In the genomic region with DNA sequence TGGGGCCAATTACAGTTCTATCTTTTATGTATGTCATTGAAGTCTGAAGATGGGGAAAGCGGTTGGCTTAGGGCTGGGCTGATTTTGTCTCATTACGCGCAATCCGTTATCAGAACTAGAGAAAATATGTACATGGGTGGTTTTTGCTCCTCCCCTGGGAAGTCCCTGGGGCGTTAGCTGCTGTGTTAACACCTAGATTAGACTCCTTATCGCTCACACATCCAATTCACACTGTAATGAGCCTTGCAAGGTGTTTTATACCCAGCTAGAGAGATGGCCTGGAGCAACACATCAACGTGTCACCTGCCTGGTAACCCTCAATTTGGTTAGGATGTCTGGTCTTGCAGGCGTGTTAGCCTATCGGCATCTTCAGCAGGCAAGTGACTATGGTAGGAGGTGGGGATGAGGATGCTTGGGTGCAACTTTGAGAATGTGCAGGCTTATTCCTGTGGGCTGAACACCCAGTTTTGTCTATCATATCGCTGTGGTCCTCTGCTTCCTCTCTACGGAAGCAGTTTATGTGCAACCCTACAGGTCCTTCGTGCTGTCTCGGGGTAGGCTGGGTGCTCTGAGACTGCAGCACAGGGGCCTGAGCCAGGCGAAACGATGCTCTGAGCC, we compare ENCODE assay signal across 8 mouse cellular contexts. TPM values are rescaled to one million over a fixed set of nuclear protein-coding genes. Genes with fewer than 3 reads are reported as not detected.
DNase-seq lines count a peak whose midpoint lies in the region; ATAC-seq and TF ChIP-seq lines count a peak whose summit lies in the region.

No protein-coding gene starts in this region.

- peak overlapping the region; percentile 41 for H3K27ac ChIP-seq in kidney, adult 2 months (ENCODE audit: insufficient read depth, low read depth, low read length)
- peak overlapping the region; percentile 44; the same call in 1 of the 2 replicates for H3K27ac ChIP-seq in hindbrain, embryonic 13.5 days
- H3K27ac ChIP-seq in midbrain, embryonic 11.5 days (ENCODE audit: low read depth, low read length), result no peak overlapping the region

- peak overlapping the region; percentile 99 for H3K4me2 ChIP-seq in hindbrain, embryonic 13.5 days
- H3K4me2 ChIP-seq in midbrain, embryonic 11.5 days, result peak overlapping the region; percentile 67

- intact Hi-C loops in left cerebral cortex, postnatal 36 days (cut with DNase I), result loop anchor here (2.0 kb wide), 1 partner anchor 16 kb away; no protein-coding TSS in a partner anchor

- no peak for TF ChIP-seq POLR2A in kidney, adult 2 months (IDR thresholded peaks at IDR 0.05; ENCODE audit: low read depth, low read length)

- H3K27me3 ChIP-seq in kidney, adult 2 months (replicated peaks; ENCODE audit: control insufficient read depth, insufficient read depth, low read length), result no peaks in the 10 kb centered on the region
- H3K27me3 ChIP-seq in hindbrain, embryonic 13.5 days, result no peaks in the 10 kb centered on the region
- H3K27me3 ChIP-seq in midbrain, embryonic 11.5 days (ENCODE audit: control insufficient read depth, insufficient read depth, low read length), result no peaks in the 10 kb centered on the region

- peak overlapping the region; percentile 100 for H3K9ac ChIP-seq in hindbrain, embryonic 13.5 days
- peak overlapping the region; percentile 34; the same call in 1 of the 2 replicates for H3K9ac ChIP-seq in midbrain, embryonic 11.5 days (ENCODE audit: low read length)

- no peaks in the 10 kb centered on the region for H3K36me3 ChIP-seq in kidney, adult 2 months (ENCODE audit: control insufficient read depth, insufficient read depth, low read length)
- peaks cover 36% of the 10 kb centered on the region for H3K36me3 ChIP-seq in hindbrain, embryonic 13.5 days
- 0 out of 2 replicates have a peak, but pooled peaks cover 2% of the 10 kb centered on the region for H3K36me3 ChIP-seq in midbrain, embryonic 11.5 days (ENCODE audit: control insufficient read depth, insufficient read depth, low read length)

- no peaks in the 10 kb centered on the region for H3K9me3 ChIP-seq in hindbrain, embryonic 13.5 days
- no peaks in the 10 kb centered on the region for H3K9me3 ChIP-seq in midbrain, embryonic 11.5 days (ENCODE audit: control insufficient read depth, low read length)

- DNase-seq in kidney, adult 2 months, result no peak
- DNase-seq in kidney, adult 18-20 months, result no peak
- peak; percentile 83 for DNase-seq in c-Kit-negative CD71-positive TER-119-positive erythroid progenitor cells, embryonic 14.5 days (ENCODE audit: low read depth, low spot score)
- no peak for DNase-seq in midbrain, embryonic 11.5 days (ENCODE audit: low spot score, missing footprints)
- no peak for DNase-seq in cerebellum, postnatal 25 days
- no peak for DNase-seq in left cerebral cortex, postnatal 36 days (ENCODE audit: low spot score in 2 of 2)
- DNase-seq in embryo, embryonic 10.5 days (ENCODE audit: low spot score), result no peak

- WGBS in kidney, adult 2 months, result 60% methylated on average over 15 of the region's 15 CpGs
- 82% methylated on average over 15 of the region's 15 CpGs for WGBS in hindbrain, embryonic 13.5 days
- 79% methylated on average over 15 of the region's 15 CpGs for WGBS in midbrain, embryonic 11.5 days

- H3K4me3 ChIP-seq in kidney, adult 2 months (ENCODE audit: insufficient read depth, low read depth, low read length), result peak overlapping the region; percentile 2; the same call in 1 of the 2 replicates
- peak overlapping the region; percentile 96 for H3K4me3 ChIP-seq in hindbrain, embryonic 13.5 days
- peak overlapping the region; percentile 95 for H3K4me3 ChIP-seq in midbrain, embryonic 11.5 days (ENCODE audit: low read depth, low read length)

- no peak for TF ChIP-seq CTCF in kidney, adult 2 months (conservative IDR thresholded peaks at IDR 0.05; ENCODE audit: insufficient read depth, insufficient read length, low read depth, low read length)

- ATAC-seq in hindbrain, embryonic 13.5 days (ENCODE audit: low FRiP score), result no peak
- no peak for ATAC-seq in midbrain, embryonic 11.5 days (ENCODE audit: low FRiP score)

- peaks cover 21% of the 10 kb centered on the region; the same call in 1 of the 2 replicates for H3K4me1 ChIP-seq in kidney, adult 2 months (ENCODE audit: control insufficient read depth, insufficient read depth, low read length)
- H3K4me1 ChIP-seq in hindbrain, embryonic 13.5 days (replicated peaks), result peaks cover 67% of the 10 kb centered on the region
- H3K4me1 ChIP-seq in midbrain, embryonic 11.5 days (ENCODE audit: control insufficient read depth, insufficient read depth, low read length), result peaks cover 40% of the 10 kb centered on the region

RNA-seq across cellular contexts. Expression of a gene that starts 1.0 kb away (rescaled TPM):
- polyA plus RNA-seq in kidney, adult 2 months (2012; rRNA removed), result 19.3 and 20.1 TPM in 2 replicates
- polyA plus RNA-seq in hindbrain, embryonic 13.5 days (2015; fragmentation: Nextera tagmentation; extraction: Ambion mirVana), result 6.7 and 10.1 TPM in 2 replicates
- polyA plus RNA-seq in midbrain, embryonic 11.5 days (2014; fragmentation: Nextera tagmentation; extraction: Ambion mirVana), result 5.3 and 5.4 TPM in 2 replicates
- 10 to 100 TPM; 22.9 to 27.1 TPM for total RNA-seq in left cerebral cortex, postnatal 36 days (2021)

RNA-seq across cellular contexts. Expression of a gene that starts 2.4 kb away (rescaled TPM):
- 93.8 and 122 TPM in 2 replicates for polyA plus RNA-seq in kidney, adult 2 months (2012; rRNA removed)
- 184 and 187 TPM in 2 replicates for polyA plus RNA-seq in hindbrain, embryonic 13.5 days (2015; fragmentation: Nextera tagmentation; extraction: Ambion mirVana)
- polyA plus RNA-seq in midbrain, embryonic 11.5 days (2014; fragmentation: Nextera tagmentation; extraction: Ambion mirVana), result 157 and 158 TPM in 2 replicates
- 10 to 100 TPM; 26.8 to 28.7 TPM for total RNA-seq in left cerebral cortex, postnatal 36 days (2021)

RNA-seq across cellular contexts. Expression of a gene that starts 13.6 kb away (rescaled TPM):
- polyA plus RNA-seq in kidney, adult 2 months (2012; rRNA removed), result 52.8 and 61.8 TPM in 2 replicates
- 10.6 and 11.2 TPM in 2 replicates for polyA plus RNA-seq in hindbrain, embryonic 13.5 days (2015; fragmentation: Nextera tagmentation; extraction: Ambion mirVana)
- 4.8 and 6.0 TPM in 2 replicates for polyA plus RNA-seq in midbrain, embryonic 11.5 days (2014; fragmentation: Nextera tagmentation; extraction: Ambion mirVana)
- 10 to 100 TPM; 25.1 to 40.3 TPM for total RNA-seq in left cerebral cortex, postnatal 36 days (2021)

RNA-seq across cellular contexts. Expression of a gene that starts 22.9 kb away (rescaled TPM):
- polyA plus RNA-seq in kidney, adult 2 months (2012; rRNA removed), result 0.08 and 0.13 TPM in 2 replicates
- polyA plus RNA-seq in hindbrain, embryonic 13.5 days (2015; fragmentation: Nextera tagmentation; extraction: Ambion mirVana), result 0.44 and 0.63 TPM in 2 replicates
- not detected in 2 replicates for polyA plus RNA-seq in midbrain, embryonic 11.5 days (2014; fragmentation: Nextera tagmentation; extraction: Ambion mirVana)
- total RNA-seq in left cerebral cortex, postnatal 36 days (2021), result not detected

RNA-seq across cellular contexts. Expression of a gene that starts 38.4 kb away (rescaled TPM):
- 88.8 and 108 TPM in 2 replicates for polyA plus RNA-seq in kidney, adult 2 months (2012; rRNA removed)
- polyA plus RNA-seq in hindbrain, embryonic 13.5 days (2015; fragmentation: Nextera tagmentation; extraction: Ambion mirVana), result 21.3 and 24.4 TPM in 2 replicates
- polyA plus RNA-seq in midbrain, embryonic 11.5 days (2014; fragmentation: Nextera tagmentation; extraction: Ambion mirVana), result 18.6 and 23.1 TPM in 2 replicates
- total RNA-seq in left cerebral cortex, postnatal 36 days (2021), result 10 to 100 TPM; 66.1 to 83.1 TPM

Comparison
In these comparisons a context has a peak if more than half of its experiments do, and no peak if none do; other contexts are left out.
1. H3K4me3 ChIP-seq: peak in every context shown above with its lines; median percentile 96 in hindbrain, embryonic 13.5 days; 95 in midbrain, embryonic 11.5 days; 2 in kidney, adult 2 months.